Mouse (Mus musculus) mouse trophoblast stem cell (cell line): ENCODE results near the gene Rnf151.
"Not testable (repeated sequence)": the region's sequence is repeated elsewhere in the genome, so short reads cannot be mapped to it uniquely, and the experiment has no call there.

Experiments used
- in situ Hi-C, 2 experiments: fragments of 300-500 bp; cut with MseI, MboI; formaldehyde crosslinking; loops; 2 replicates in 1 of 2; 3 replicates in 1 of 2; pipeline ENCODE4 v1.15.1; 2025

Gene Rnf151

GRCm38 (mm10) chr17:24667416-24667815 lies 50.4 kb downstream of the Rnf151 start:
- in situ Hi-C loops: no loop called here

- in situ Hi-C loops: not testable (repeated sequence)
Observed at GRCm38 (mm10) chr17:24667011-24667410, 50.9 kb downstream of the Rnf151 start.
